Mouse (Mus musculus) ES-E14 (cell line): ENCODE measurements around the gene Fxyd7.

Experiments used
- CHD2 ChIP-seq: IDR thresholded peaks from 2 replicates; pipeline ENCODE4 v1.6.1; 2014; ENCODE audit warnings: mild to moderate bottlenecking, low read depth, low read length, inconsistent platforms
- HCFC1 ChIP-seq: IDR thresholded peaks from 2 replicates; pipeline ENCODE4 v1.6.1; 2012; ENCODE audit warnings: low read length, inconsistent platforms, borderline replicate concordance; ENCODE audit not compliant: insufficient read depth
- ZC3H11A ChIP-seq: IDR thresholded peaks from 2 replicates; pipeline ENCODE4 v1.6.1; 2012; ENCODE audit warnings: low read depth, mild to moderate bottlenecking, inconsistent platforms, low read length, borderline replicate concordance
- ZNF384 ChIP-seq: IDR thresholded peaks from 2 replicates; pipeline ENCODE4 v1.6.1; 2012; ENCODE audit warnings: low read depth, low read length, inconsistent platforms

DNA sequence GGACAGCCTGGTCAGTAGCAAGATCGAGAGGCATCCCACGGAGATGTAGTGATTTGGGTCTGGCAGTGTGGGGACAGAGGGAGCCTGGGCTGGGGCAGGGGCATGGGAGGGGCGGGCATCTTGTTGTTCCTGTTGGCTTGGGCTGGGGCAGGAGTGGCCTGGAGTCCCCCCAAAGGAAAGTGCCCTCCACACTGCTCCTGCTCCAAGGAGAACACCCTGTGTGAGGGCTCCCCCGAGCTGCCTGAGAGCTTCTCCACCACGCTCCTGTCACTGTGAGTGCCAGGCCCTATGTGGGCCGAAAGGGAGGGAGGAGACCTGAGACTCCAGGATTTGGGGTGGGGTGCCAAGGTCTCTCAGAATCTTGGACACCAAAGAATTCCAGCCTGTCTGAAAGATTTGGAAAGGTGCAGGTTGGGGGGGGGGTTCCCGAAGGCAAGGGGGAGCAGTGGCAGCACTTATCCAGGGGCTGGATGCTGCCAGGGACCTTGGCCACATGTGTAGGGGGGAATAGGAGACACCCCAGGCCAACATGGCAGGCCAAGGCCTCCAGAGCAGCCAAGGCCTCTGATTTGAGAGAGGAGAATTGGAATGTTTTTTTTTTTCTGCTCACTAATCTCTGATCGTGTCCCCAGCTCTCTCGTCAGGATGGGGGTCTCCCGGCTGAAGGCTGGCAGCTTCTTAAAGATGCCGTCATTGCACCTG lies 8.8 kb upstream of the Fxyd7 start:
- no peak for TF ChIP-seq ZC3H11A
- TF ChIP-seq ZNF384 = no peak
- no peak for TF ChIP-seq HCFC1
- TF ChIP-seq CHD2 = no peak
